Mouse (Mus musculus): ENCODE results near the gene N4bp1. TPM values are rescaled to one million over a fixed set of nuclear protein-coding genes. Genes with fewer than 3 reads are reported as not detected.

The N4bp1 gene
- polyA plus RNA-seq, 1 experiment from 2014 or later: 11.1 TPM

- no peaks in the 10 kb centered on the region for H3K9me3 ChIP-seq (replicated peaks)
- no peaks in the 10 kb centered on the region; the same call in 1 of the 2 replicates for H3K27me3 ChIP-seq (ENCODE audit: low read depth, poor library complexity, severe bottlenecking)
- peaks cover 15% of the 10 kb centered on the region for H3K4me1 ChIP-seq
- WGBS: 88% methylated on average over 2 of the region's 2 CpGs
- no peak for DNase-seq (ENCODE audit: low spot score)
- H3K36me3 ChIP-seq: no peaks in the 10 kb centered on the region
- no peak overlapping the region for H3K27ac ChIP-seq
- H3K4me3 ChIP-seq: no peak overlapping the region
Observed at GRCm38 (mm10) chr8:86917689-86918088, 32.6 kb upstream of the N4bp1 start.

GRCm38 (mm10) chr8:86916369-86916768 is 31.3 kb upstream of the N4bp1 start:
- Histone ChIP-seq H3K4me1 (peaks cover 7% of the 10 kb centered on the region), H3K9me3 (replicated peaks) (no peaks in the 10 kb centered on the region), H3K36me3 (no peaks in the 10 kb centered on the region), H3K27ac (no peak overlapping the region), H3K4me3 (no peak overlapping the region), H3K27me3 (ENCODE audit: low read depth, poor library complexity, severe bottlenecking) (no peaks in the 10 kb centered on the region; the same call in 1 of the 2 replicates)
- DNase-seq (ENCODE audit: low spot score): no peak
- WGBS: 96% methylated on average over 4 of the region's 4 CpGs

GRCm38 (mm10) chr8:86911136-86911535 is 26.1 kb upstream of the N4bp1 start:
- DNase-seq (ENCODE audit: low spot score): no peak
- WGBS: 92% methylated on average over 8 of the region's 8 CpGs
- Histone ChIP-seq H3K9me3 (replicated peaks) (no peaks in the 10 kb centered on the region), H3K27me3 (ENCODE audit: low read depth, poor library complexity, severe bottlenecking) (no peaks in the 10 kb centered on the region), H3K36me3 (no peaks in the 10 kb centered on the region), H3K4me3 (no peak overlapping the region), H3K4me1 (no peaks in the 10 kb centered on the region), H3K27ac (no peak overlapping the region)

- Histone ChIP-seq H3K4me3 (no peak overlapping the region), H3K9me3 (replicated peaks) (no peaks in the 10 kb centered on the region), H3K4me1 (no peaks in the 10 kb centered on the region), H3K27ac (no peak overlapping the region), H3K27me3 (ENCODE audit: low read depth, poor library complexity, severe bottlenecking) (no peaks in the 10 kb centered on the region), H3K36me3 (no peaks in the 10 kb centered on the region)
- 88% methylated on average over 7 of the region's 7 CpGs for WGBS
- no peak for DNase-seq (ENCODE audit: low spot score)
Observed at GRCm38 (mm10) chr8:86910250-86910649, 25.2 kb upstream of the N4bp1 start.

GRCm38 (mm10) chr8:86908536-86908935 is 23.5 kb upstream of the N4bp1 start:
- peak; percentile 85 for DNase-seq (ENCODE audit: low spot score)
- Histone ChIP-seq H3K4me3 (no peak overlapping the region), H3K9me3 (replicated peaks) (no peaks in the 10 kb centered on the region), H3K4me1 (no peaks in the 10 kb centered on the region), H3K27me3 (ENCODE audit: low read depth, poor library complexity, severe bottlenecking) (no peaks in the 10 kb centered on the region), H3K27ac (no peak overlapping the region), H3K36me3 (no peaks in the 10 kb centered on the region)
- WGBS: 29% methylated on average over 6 of the region's 6 CpGs

- H3K27me3 ChIP-seq (ENCODE audit: low read depth, poor library complexity, severe bottlenecking): no peaks in the 10 kb centered on the region
- WGBS: 73% methylated on average over 10 of the region's 10 CpGs
- H3K4me1 ChIP-seq: 0 out of 2 replicates have a peak, but pooled peaks cover 5% of the 10 kb centered on the region
- H3K9me3 ChIP-seq (replicated peaks): no peaks in the 10 kb centered on the region
- H3K4me3 ChIP-seq: no peak overlapping the region
- H3K27ac ChIP-seq: no peak overlapping the region
- no peak for DNase-seq (ENCODE audit: low spot score)
- H3K36me3 ChIP-seq: no peaks in the 10 kb centered on the region
Observed at GRCm38 (mm10) chr8:86904911-86905310, 19.9 kb upstream of the N4bp1 start.

GRCm38 (mm10) chr8:86903104-86903503 is 18.0 kb upstream of the N4bp1 start:
- Histone ChIP-seq H3K9me3 (replicated peaks) (no peaks in the 10 kb centered on the region), H3K27me3 (ENCODE audit: low read depth, poor library complexity, severe bottlenecking) (no peaks in the 10 kb centered on the region), H3K4me3 (no peak overlapping the region), H3K36me3 (no peaks in the 10 kb centered on the region), H3K4me1 (0 out of 2 replicates have a peak, but pooled peaks cover 5% of the 10 kb centered on the region), H3K27ac (no peak overlapping the region)
- 7% methylated on average over 10 of the region's 10 CpGs for WGBS
- DNase-seq (ENCODE audit: low spot score): peak; percentile 88

- Histone ChIP-seq H3K27me3 (ENCODE audit: low read depth, poor library complexity, severe bottlenecking) (no peaks in the 10 kb centered on the region), H3K4me3 (no peak overlapping the region), H3K36me3 (no peaks in the 10 kb centered on the region), H3K27ac (no peak overlapping the region), H3K4me1 (0 out of 2 replicates have a peak, but pooled peaks cover 5% of the 10 kb centered on the region), H3K9me3 (replicated peaks) (no peaks in the 10 kb centered on the region)
- no peak for DNase-seq (ENCODE audit: low spot score)
- 81% methylated on average over 8 of the region's 8 CpGs for WGBS
Observed at GRCm38 (mm10) chr8:86902656-86903055, 17.6 kb upstream of the N4bp1 start.

GRCm38 (mm10) chr8:86901972-86902371 is 16.9 kb upstream of the N4bp1 start:
- Histone ChIP-seq H3K4me1 (0 out of 2 replicates have a peak, but pooled peaks cover 5% of the 10 kb centered on the region), H3K27ac (no peak overlapping the region), H3K9me3 (replicated peaks) (no peaks in the 10 kb centered on the region), H3K27me3 (ENCODE audit: low read depth, poor library complexity, severe bottlenecking) (no peaks in the 10 kb centered on the region), H3K36me3 (no peaks in the 10 kb centered on the region), H3K4me3 (no peak overlapping the region)
- no peak for DNase-seq (ENCODE audit: low spot score)
- WGBS: 66% methylated on average over 5 of the region's 5 CpGs

GRCm38 (mm10) chr8:86897726-86898419 is 12.8 kb upstream of the N4bp1 start:
- DNase-seq (ENCODE audit: low spot score): no peak
- no peak overlapping the region for H3K27ac ChIP-seq
- H3K27me3 ChIP-seq (ENCODE audit: low read depth, poor library complexity, severe bottlenecking): no peaks in the 10 kb centered on the region
- no peaks in the 10 kb centered on the region for H3K36me3 ChIP-seq
- 0 out of 2 replicates have a peak, but pooled peaks cover 5% of the 10 kb centered on the region for H3K4me1 ChIP-seq
- H3K9me3 ChIP-seq (replicated peaks): no peaks in the 10 kb centered on the region
- WGBS: 86% methylated on average over 7 of the region's 7 CpGs
- no peak overlapping the region for H3K4me3 ChIP-seq

- Histone ChIP-seq H3K36me3 (no peaks in the 10 kb centered on the region), H3K9me3 (replicated peaks) (no peaks in the 10 kb centered on the region), H3K4me1 (no peaks in the 10 kb centered on the region), H3K27me3 (ENCODE audit: low read depth, poor library complexity, severe bottlenecking) (no peaks in the 10 kb centered on the region), H3K4me3 (no peak overlapping the region), H3K27ac (no peak overlapping the region)
- no peak for DNase-seq (ENCODE audit: low spot score)
- 93% methylated on average over 4 of the region's 4 CpGs for WGBS
Observed at GRCm38 (mm10) chr8:86895390-86895789, 10.3 kb upstream of the N4bp1 start.

GRCm38 (mm10) chr8:86894194-86894761 is 9.2 kb upstream of the N4bp1 start:
- H3K27me3 ChIP-seq (ENCODE audit: low read depth, poor library complexity, severe bottlenecking): no peaks in the 10 kb centered on the region
- no peaks in the 10 kb centered on the region for H3K36me3 ChIP-seq
- H3K4me1 ChIP-seq: no peaks in the 10 kb centered on the region
- no peaks in the 10 kb centered on the region for H3K9me3 ChIP-seq (replicated peaks)
- no peak for DNase-seq (ENCODE audit: low spot score)
- WGBS: 86% methylated on average over 6 of the region's 6 CpGs
- H3K27ac ChIP-seq: no peak overlapping the region
- no peak overlapping the region for H3K4me3 ChIP-seq

- no peak overlapping the region for H3K4me3 ChIP-seq
- no peak for DNase-seq (ENCODE audit: low spot score)
- H3K27me3 ChIP-seq (ENCODE audit: low read depth, poor library complexity, severe bottlenecking): no peaks in the 10 kb centered on the region
- no peaks in the 10 kb centered on the region for H3K9me3 ChIP-seq (replicated peaks)
- H3K27ac ChIP-seq: no peak overlapping the region
- H3K36me3 ChIP-seq: no peaks in the 10 kb centered on the region
- WGBS: 92% methylated on average over 4 of the region's 4 CpGs
- H3K4me1 ChIP-seq: no peaks in the 10 kb centered on the region
Observed at GRCm38 (mm10) chr8:86893554-86893953, 8.5 kb upstream of the N4bp1 start.

All from limb, embryonic 10.5 days (tissue).